Mouse (Mus musculus): ENCODE measurements around the gene Gm20807. TPM values are rescaled to one million over a fixed set of nuclear protein-coding genes. Genes with fewer than 3 reads are reported as not detected.
"Not testable (repeated sequence)": the region's sequence is repeated elsewhere in the genome, so short reads cannot be mapped to it uniquely, and the experiment has no call there.

Gm20807 gene
- polyA plus RNA-seq (2016; fragmentation: Nextera tagmentation; extraction: Ambion mirVana), result not detected in 2 replicates

- not testable (repeated sequence) for DNase-seq (ENCODE audit: low spot score); H3K4me3 ChIP-seq; H3K27me3 ChIP-seq (ENCODE audit: low read depth, poor library complexity, severe bottlenecking); H3K4me1 ChIP-seq; H3K36me3 ChIP-seq; H3K9me3 ChIP-seq (replicated peaks); H3K27ac ChIP-seq
Observed at GRCm38 (mm10) chrY:13042591-13042990, at the start of gene Gm20807. Gene Gm20807, plus strand, starts transcription at chrY:13042891.

Other genes starting within 250 kb of the Gm20807 start
- not detected in 2 replicates for gene Gm21891, start 90.6 kb downstream of the Gm20807 start, polyA plus RNA-seq (2016; fragmentation: Nextera tagmentation; extraction: Ambion mirVana)
- gene Gm21425, start 119.1 kb downstream of the Gm20807 start, polyA plus RNA-seq (2016; fragmentation: Nextera tagmentation; extraction: Ambion mirVana), result not detected in 2 replicates
- not detected in 2 replicates for gene Gm21828, start 181.0 kb downstream of the Gm20807 start, polyA plus RNA-seq (2016; fragmentation: Nextera tagmentation; extraction: Ambion mirVana)
- not detected in 2 replicates for gene Gm21440, start 209.5 kb downstream of the Gm20807 start, polyA plus RNA-seq (2016; fragmentation: Nextera tagmentation; extraction: Ambion mirVana)
- gene Gm21454, start 209.6 kb downstream of the Gm20807 start, polyA plus RNA-seq (2016; fragmentation: Nextera tagmentation; extraction: Ambion mirVana), result not detected in 2 replicates

Measured in limb, embryonic 10.5 days (tissue).